Mouse (Mus musculus) gastrocnemius, postnatal 4 days (tissue): ENCODE measurements at regions not wholly inside any gene's neighbourhood (a gene's known extent, or its start where the extent isn't known, plus 50 kb on each side); places are given as distances from the start of the nearest gene placed in this dataset.
"Not testable (repeated sequence)": the region's sequence is repeated elsewhere in the genome, so short reads cannot be mapped to it uniquely, and the experiment has no call there.

Experiments used
- DNase-seq, 2 experiments: peaks; one replicate each; pipeline ENCODE4 v3.0.0; 2021 to 2022; ENCODE audit warnings: low spot score in 2 of 2, mixed read lengths in 2 of 2

DNA sequence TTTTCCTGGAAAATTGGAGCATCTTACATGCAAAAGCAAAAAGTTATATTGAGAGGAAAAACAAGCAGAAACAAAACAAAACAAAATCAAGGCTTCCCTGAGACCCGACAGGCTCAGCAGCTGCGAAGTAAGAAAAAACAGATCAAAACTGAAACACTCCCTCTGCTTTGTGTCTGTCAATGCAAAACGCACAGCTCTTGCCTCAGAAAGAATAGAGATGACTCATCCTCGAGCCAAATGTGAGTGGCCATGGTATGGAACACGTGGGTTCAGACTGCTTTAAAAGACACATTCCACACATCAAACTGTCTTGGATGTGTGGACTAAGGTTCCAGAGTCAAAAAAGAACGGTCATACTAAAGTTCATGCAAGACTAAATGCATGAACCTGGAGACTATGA is 163.3 kb upstream of the Fer start:
- DNase-seq = no peak

- no peak for DNase-seq
Measured at GRCm38 (mm10) chr17:63704991-63705390, 157.9 kb upstream of the Fer start.

DNA sequence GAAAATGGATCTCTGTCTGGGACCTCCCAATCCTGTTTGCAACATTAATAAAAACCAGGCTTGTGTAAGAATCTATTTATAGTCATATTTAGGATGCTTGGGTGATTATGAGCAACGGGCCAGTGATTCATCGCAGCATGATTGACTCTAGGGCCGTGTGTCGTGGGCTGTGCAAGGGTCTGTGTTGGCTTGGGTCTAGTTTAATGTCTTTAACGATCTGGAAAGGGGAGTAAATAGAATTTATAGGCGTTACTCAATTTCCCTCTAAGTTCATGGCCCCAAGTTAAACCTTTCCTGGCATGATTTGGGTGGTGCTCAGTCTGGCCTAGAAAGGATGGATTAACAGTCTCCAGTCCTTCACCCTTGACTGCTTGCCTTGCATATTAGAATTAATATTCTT is 149.9 kb upstream of the Fer start:
- no peak for DNase-seq

GRCm38 (mm10) chr17:63715687-63716086 is 147.2 kb upstream of the Fer start:
- DNase-seq = no peak

- no peak for DNase-seq
Measured at GRCm38 (mm10) chr17:63716161-63716560, 146.7 kb upstream of the Fer start.

GRCm38 (mm10) chr17:63717051-63717578 is 145.7 kb upstream of the Fer start:
- DNase-seq = no peak

GRCm38 (mm10) chr17:63718972-63719715 is 143.7 kb upstream of the Fer start:
- DNase-seq = no peak

GRCm38 (mm10) chr17:63719771-63720170 is 143.1 kb upstream of the Fer start:
- no peak for DNase-seq

GRCm38 (mm10) chr17:63720883-63721282 is 142.0 kb upstream of the Fer start:
- DNase-seq = no peak

DNA sequence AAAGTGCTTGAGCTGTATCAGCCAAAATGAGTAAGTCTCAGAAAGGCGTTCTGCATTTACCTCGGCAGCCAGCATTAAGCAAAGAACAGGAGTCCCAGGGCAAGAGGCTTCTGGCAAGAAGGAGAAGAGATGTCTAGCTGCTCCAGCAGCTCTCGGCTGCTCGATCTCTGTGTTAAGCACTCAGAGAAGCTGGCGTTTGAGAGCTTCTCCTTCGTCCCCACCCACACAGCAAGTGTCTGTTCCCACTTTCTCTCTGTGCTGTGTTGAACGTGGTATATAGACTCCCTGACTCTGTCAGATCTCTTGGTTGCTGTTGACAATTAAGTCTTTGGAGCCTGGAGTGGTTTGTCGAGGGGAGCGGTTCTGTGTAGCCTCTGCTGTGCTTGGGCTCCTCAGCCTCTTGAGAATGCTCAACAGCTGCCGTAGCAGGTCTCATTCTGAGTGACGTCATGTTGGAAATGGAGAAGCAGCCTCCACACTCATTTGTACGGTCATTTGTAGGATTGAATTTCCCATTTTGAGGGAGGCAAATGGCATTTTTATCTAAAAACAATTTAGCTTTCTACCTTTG is 140.3 kb upstream of the Fer start:
- DNase-seq = no peak

- no peak for DNase-seq
Measured at GRCm38 (mm10) chr17:63738206-63738605, 124.7 kb upstream of the Fer start.

- no peak for DNase-seq
Measured at GRCm38 (mm10) chr17:63739710-63740109, 123.2 kb upstream of the Fer start.

DNA sequence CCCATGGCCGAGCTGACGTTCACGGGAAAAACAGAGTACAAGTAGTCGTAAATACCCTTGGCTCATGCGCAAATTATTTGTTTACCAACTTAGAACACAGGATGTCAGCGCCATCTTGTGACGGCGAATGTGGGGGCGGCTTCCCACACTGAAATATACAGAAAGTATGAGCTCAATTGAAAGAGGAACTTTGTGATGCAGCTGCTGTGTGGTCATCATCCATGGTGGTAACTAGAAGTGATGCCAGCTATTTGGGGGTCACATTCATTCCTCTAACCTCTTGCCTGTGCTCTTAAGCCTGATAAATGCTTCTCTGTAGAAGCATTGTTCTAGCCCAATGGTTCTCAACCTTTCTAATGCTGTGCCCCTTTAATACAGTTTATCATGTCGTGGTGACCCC is 113.6 kb upstream of the Fer start:
- DNase-seq = not testable (repeated sequence)

DNA sequence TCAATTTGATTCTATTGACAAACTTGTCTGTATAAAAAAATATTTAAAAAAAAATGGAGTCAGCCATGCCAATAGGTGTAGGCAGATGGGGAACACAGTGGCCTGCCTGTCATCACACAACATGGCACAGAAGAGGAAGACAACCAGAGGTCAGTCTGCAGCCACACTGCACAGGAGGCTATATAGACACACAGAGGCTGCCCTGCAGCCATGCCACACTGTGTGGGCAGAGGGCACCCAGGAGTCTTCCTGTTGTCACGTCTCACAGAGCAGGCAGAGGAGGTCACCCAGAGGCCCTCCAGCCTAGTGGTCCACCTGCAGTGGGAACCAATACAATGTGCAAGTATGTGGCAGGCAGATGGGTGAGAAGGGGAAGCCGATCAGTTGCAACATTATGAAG is 108.5 kb upstream of the Fer start:
- no peak for DNase-seq

- DNase-seq = no peak
Measured at GRCm38 (mm10) chr17:63757896-63758695, 104.8 kb upstream of the Fer start.

- DNase-seq = no peak
Measured at GRCm38 (mm10) chr17:63758817-63759404, 104.0 kb upstream of the Fer start.

DNA sequence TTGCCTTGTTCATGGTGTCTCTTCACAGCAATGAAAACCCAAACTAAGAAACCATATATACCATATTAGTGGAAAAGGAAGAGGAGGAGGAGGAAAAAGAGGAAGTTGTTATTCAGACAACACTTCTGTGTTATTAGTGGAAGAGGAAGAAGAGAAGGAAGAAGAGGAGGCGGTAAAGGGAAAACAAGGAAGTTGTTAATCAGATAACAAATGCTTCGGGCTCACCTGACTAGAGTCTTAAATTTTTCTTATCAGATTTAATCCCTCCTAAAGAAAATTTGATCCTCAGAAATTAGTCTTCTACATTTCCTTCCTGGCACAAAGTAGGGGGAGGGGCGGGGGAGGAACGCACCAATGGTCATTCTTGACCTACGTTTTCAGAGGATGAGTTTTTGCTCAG is 101.8 kb upstream of the Fer start:
- no peak for DNase-seq

GRCm38 (mm10) chr17:63771111-63771510 is 91.8 kb upstream of the Fer start:
- DNase-seq = no peak

DNA sequence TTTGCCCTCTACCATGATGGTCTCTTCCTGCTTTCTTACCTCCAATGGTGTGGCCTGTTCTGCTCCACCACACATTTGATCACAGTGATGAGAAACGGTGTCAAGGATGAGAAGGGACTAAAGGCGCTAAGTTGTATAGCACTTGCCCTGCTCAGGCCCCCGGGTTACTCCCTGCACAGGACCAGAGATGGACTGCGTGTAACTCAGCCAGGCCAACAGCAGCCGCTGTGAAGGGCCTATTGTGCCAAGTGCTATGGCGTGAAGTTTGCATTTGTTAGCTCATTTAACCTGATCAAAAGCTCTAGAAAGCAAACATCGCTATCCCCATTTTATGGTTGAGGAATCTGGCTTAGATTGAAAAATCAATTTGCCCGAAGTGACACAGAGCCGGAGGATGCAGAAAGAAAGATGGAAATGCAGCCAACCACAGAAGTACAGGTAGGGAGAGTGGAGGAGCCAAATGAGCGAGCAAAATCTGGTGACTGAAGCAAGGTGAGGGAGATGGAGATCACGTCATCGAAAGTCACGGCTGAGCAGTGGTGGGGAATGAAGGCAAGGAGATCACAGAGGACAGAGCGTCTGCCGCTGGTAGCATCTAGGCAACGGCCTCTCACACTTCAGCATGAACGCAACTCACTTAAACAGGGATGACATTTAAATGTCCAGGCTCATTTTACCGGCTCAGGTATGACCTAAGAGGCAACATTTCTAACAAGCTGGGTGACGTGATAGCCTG is 78.3 kb upstream of the Fer start:
- no peak for DNase-seq

DNA sequence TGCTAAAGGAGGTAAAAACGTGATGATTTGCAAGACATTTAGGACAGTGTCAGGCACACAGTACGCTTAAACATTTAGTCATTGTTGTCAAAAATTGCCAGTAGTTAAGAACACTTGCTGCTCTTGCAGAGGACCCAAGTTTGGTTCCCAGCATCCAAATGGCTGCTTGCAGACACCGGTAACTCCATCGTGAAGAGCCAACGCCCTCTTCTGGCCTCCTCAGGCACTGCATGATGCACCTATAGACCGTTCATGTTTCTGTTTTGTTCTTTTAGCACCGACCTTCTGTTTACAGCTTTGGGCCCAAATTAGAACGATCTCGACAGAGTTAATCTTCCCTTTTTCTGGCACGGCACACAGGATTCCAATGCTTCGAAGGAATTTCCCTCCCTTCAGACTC is 76.4 kb upstream of the Fer start:
- DNase-seq = no peak

DNA sequence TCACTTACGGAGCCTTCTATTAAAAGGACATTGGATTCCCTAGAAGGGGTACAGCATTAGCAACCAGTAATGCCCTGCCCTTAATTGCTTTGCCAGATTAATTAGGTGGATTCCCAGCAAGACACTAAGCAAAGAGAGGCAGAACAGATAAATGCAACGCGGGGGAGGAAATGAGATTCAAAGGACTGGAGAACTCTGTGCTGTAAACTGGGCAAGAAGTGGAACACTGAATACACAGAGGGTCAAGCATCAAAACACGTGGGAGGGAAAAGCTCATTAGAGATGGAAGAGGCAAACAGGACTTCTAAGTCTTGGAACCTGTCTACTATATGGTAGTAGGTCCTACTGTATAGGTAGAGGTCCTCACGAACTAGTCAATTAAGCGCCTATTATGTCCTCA is 68.5 kb upstream of the Fer start:
- no peak for DNase-seq
